Mouse (Mus musculus) thymus, adult 2 months (tissue): ENCODE results near the gene Hdgfl3. TPM values are rescaled to one million over a fixed set of nuclear protein-coding genes. Genes with fewer than 3 reads are reported as not detected.
A peak's percentile ranks its signal among the peaks of the same experiment; 100 is the strongest.

Source experiments
- DNase-seq: peaks from one replicate; pipeline ENCODE4 v3.0.0; 2021
- H3K27ac ChIP-seq: fragments of 200-500 bp; 2 replicates; pipeline ENCODE4 v1.5.1; 2012; ENCODE audit warnings: low read length, control low read depth; ENCODE audit not compliant: control insufficient read depth, insufficient read depth
- H3K27me3 ChIP-seq: fragments of 200-500 bp; 2 replicates; pipeline ENCODE4 v1.6.1; 2012; ENCODE audit warnings: mild to moderate bottlenecking, low read length, moderate library complexity, mixed read lengths; ENCODE audit not compliant: control insufficient read depth, insufficient read depth
- H3K36me3 ChIP-seq: fragments of 200-500 bp; 2 replicates; pipeline ENCODE4 v1.6.1; 2012; ENCODE audit warnings: mild to moderate bottlenecking, low read length, moderate library complexity; ENCODE audit not compliant: control insufficient read depth, insufficient read depth
- H3K4me1 ChIP-seq: fragments of 200-500 bp; replicated peaks from 2 replicates; pipeline ENCODE4 v1.6.1; 2012; ENCODE audit warnings: low read length; ENCODE audit not compliant: control insufficient read depth, insufficient read depth
- H3K4me3 ChIP-seq: fragments of 200-500 bp; 2 replicates; pipeline ENCODE4 v1.5.1; 2012; ENCODE audit warnings: mild to moderate bottlenecking, low read length, control low read depth, moderate library complexity; ENCODE audit not compliant: control insufficient read depth, insufficient read depth
- CTCF ChIP-seq: fragments of 200-500 bp; IDR thresholded peaks from 2 replicates; pipeline ENCODE4 v1.5.1; 2012; ENCODE audit warnings: mild to moderate bottlenecking, control low read depth, low read length, moderate library complexity, borderline replicate concordance; ENCODE audit not compliant: control insufficient read depth, poor library complexity, insufficient read depth; ENCODE audit errors: extremely low read depth
- POLR2A ChIP-seq: fragments of 200-500 bp; IDR thresholded peaks from 2 replicates; pipeline ENCODE4 v1.6.1; 2012; ENCODE audit warnings: mild to moderate bottlenecking, low read length, control low read depth, moderate library complexity; ENCODE audit not compliant: control insufficient read depth, poor library complexity, insufficient read depth; ENCODE audit errors: extremely low read depth
- WGBS: fragments of 180-500 bp; shearing (Covaris S2); methylation state at CpG from one replicate; pipeline ENCODE4 v1.1.7; 2018; 5-methylcytosine and 5-hydroxymethylcytosine counted together
- polyA plus RNA-seq: library from polyadenylated mRNA; depleted of rRNA; stranded (reverse); fragments of >200 nt; gene quantifications from 2 replicates; pipeline ENCODE4 v1.2.3, GENCODE M21; 2012

Hdgfl3 gene
- polyA plus RNA-seq, 1 experiment = 5.1 TPM

DNA sequence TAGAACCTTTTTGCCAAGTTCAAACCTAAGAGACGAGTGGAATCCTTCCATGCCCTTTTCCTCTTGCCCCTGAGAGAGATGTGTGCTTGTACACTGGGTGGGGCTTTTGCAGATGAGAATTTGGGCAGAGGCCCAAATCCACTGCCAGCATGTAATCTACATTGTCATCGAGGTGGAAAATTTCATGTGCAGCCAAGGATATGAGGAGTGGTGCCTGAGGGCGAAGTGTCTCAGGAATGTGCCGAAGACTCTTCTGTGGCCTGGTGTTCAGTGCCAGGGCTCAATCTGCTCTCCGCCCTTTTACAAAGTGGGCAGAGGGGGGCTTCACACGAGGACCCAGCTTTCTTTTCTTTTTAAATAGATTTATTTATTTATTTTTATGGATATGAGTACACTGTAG, 59.6 kb downstream of the Hdgfl3 start:
- Histone ChIP-seq H3K4me3 (no peak overlapping the region), H3K27ac (no peak overlapping the region), H3K27me3 (no peaks in the 10 kb centered on the region), H3K4me1 (peaks cover 19% of the 10 kb centered on the region), H3K36me3 (peaks cover 12% of the 10 kb centered on the region)
- TF ChIP-seq POLR2A (no peak), CTCF (no peak)
- DNase-seq = no peak
- 89% methylated on average over 6 of the region's 6 CpGs for WGBS

DNA sequence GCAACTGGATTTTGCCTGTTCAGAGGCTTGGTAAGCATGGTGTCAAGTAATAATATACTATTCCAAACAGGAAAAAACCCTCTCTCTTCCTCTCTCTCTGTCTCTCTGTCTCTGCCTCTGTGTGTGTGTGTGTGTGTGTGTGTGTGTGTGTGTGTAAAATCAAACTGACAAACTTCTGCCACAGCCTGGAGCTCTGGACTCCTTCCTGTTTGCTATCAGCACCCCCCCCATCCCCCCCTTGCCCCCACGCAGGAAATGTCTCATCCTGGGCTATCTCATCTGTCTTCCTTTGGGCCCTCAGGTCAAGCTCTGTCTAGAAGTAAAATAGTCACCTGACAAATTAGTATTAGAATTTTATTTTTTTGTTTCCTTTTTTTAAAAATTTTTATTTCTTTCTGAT, 60.5 kb downstream of the Hdgfl3 start:
- H3K4me1 ChIP-seq = peaks cover 21% of the 10 kb centered on the region
- TF ChIP-seq POLR2A (no peak), CTCF (no peak)
- no peak overlapping the region for H3K27ac ChIP-seq
- no peaks in the 10 kb centered on the region for H3K27me3 ChIP-seq
- H3K4me3 ChIP-seq = no peak overlapping the region
- peaks cover 16% of the 10 kb centered on the region for H3K36me3 ChIP-seq
- WGBS = 7% methylated on average over 1 of the region's 1 CpGs
- DNase-seq = no peak

DNA sequence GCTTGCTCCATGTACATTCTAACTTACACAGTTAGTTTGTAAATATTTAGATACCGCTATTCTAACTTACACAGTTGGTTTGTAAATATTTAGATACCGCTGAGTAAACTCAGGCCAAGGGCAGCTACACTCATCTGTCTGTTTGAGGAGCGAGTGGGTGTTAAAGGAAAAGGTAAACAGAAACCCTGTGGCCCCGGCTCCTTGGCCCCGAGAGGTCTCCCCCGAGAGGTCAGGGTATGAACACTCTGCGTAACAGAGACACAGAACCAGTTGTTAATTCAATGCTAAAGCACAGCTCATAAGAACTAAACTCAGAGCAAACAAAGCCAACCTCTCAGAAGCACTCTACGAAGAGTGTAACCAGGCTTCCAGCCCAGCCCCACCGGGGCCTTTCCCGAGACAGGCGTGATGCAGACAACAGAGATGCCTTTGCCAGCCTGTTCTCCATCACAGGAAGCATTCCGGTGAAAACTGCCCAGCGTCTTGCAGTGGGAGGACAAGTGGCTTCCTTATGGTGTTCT, 61.7 kb downstream of the Hdgfl3 start:
- no peak for TF ChIP-seq POLR2A
- no peak for TF ChIP-seq CTCF
- H3K27ac ChIP-seq = no peak overlapping the region
- H3K36me3 ChIP-seq = peaks cover 17% of the 10 kb centered on the region
- H3K4me1 ChIP-seq = peaks cover 15% of the 10 kb centered on the region
- no peaks in the 10 kb centered on the region for H3K27me3 ChIP-seq
- DNase-seq = no peak
- 95% methylated on average over 13 of the region's 13 CpGs for WGBS
- H3K4me3 ChIP-seq = no peak overlapping the region

DNA sequence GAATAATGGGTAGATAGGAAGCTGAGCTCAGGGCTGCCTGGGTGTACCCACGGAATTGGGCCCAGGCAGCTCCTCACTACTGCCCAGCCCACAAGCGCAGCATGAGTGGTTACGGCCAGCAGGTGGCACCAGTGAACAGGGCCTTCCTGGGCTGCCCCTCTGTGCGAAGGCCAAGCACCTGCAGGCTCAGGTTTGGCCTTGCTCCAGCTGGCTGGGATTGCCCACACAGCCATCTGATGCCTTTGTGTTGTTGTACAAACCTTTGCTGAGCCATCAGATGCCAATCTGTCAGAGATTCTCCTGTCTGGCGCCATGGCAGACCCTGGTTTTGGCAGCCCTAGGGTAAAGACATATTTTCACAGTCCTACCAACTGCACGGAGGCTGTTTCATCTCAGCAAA, 66.1 kb downstream of the Hdgfl3 start:
- H3K36me3 ChIP-seq = peaks cover 24% of the 10 kb centered on the region
- TF ChIP-seq CTCF (peak; percentile 97), POLR2A (no peak)
- no peaks in the 10 kb centered on the region for H3K27me3 ChIP-seq
- peak; percentile 73 for DNase-seq
- H3K27ac ChIP-seq = no peak overlapping the region
- H3K4me3 ChIP-seq = no peak overlapping the region
- WGBS = 17% methylated on average over 6 of the region's 6 CpGs
- peaks cover 23% of the 10 kb centered on the region for H3K4me1 ChIP-seq

DNA sequence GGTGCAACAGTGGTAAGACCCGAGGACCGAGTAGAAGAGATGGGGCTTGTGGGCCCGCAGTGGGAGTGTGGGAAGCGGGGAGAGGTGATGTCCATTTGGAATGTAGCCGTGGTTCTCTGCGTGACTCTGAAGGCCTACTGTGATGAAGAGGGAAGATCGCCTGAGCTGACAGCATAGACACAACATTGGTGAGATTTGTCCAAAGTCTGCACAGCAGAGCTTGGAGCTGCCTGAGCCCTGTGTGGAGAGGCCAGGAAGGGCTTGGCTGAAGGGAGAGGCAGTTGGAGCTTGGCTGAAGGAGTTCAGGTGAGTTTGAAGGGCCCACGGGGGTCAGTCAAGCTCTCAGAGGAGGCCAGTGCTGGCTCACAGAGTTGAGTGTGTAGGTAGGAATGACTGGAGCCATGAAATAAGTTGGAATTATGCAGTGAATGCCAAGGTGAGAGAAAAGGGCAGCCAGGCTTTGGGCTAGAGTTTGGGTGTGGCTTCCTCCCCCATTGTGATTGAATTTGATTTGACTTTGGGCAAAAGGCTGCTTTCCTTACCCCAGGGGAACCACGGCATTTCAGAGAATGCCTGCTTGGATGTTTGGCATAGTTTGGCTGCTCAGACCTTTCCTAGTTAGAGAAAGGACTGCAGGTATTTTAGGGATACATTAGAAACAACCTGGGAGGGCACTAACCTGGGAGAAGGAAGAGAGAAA, 66.9 kb downstream of the Hdgfl3 start:
- peaks cover 24% of the 10 kb centered on the region for H3K36me3 ChIP-seq
- H3K27ac ChIP-seq = no peak overlapping the region
- TF ChIP-seq CTCF (no peak), POLR2A (no peak)
- 97% methylated on average over 9 of the region's 9 CpGs for WGBS
- no peak for DNase-seq
- H3K4me3 ChIP-seq = no peak overlapping the region
- no peaks in the 10 kb centered on the region for H3K27me3 ChIP-seq
- peaks cover 30% of the 10 kb centered on the region for H3K4me1 ChIP-seq

DNA sequence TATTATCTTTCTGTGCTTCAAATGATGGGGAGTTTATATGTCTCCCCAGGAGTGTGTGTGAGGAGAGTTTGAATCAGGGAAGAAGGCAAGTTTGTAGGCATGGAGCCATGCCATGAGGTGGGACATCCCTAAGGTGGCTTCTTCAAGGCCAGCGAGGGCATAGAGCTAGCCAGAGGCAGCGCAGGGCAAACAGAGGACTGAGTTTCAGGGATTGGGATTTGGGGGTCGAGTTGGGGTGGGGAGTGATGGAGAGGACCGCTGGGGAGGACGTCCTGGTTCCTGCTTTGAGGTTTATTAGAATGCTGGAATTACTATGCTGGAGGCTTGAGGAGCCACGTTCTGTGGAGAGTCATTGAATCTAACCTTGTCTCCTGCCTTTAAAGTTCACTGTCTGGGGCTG, 68.3 kb downstream of the Hdgfl3 start:
- no peak for TF ChIP-seq POLR2A
- TF ChIP-seq CTCF = no peak
- Histone ChIP-seq H3K27me3 (no peaks in the 10 kb centered on the region), H3K27ac (no peak overlapping the region), H3K36me3 (peaks cover 17% of the 10 kb centered on the region), H3K4me1 (peaks cover 44% of the 10 kb centered on the region), H3K4me3 (no peak overlapping the region)
- DNase-seq = no peak
- 99% methylated on average over 6 of the region's 6 CpGs for WGBS
